Mouse (Mus musculus) brown adipose tissue, adult 24 weeks (tissue): ENCODE data around the gene Arhgef25. TPM values are rescaled to one million over a fixed set of nuclear protein-coding genes. Genes with fewer than 3 reads are reported as not detected.
A peak's percentile ranks its signal among the peaks of the same experiment; 100 is the strongest.
"Not testable (repeated sequence)": the region's sequence is repeated elsewhere in the genome, so short reads cannot be mapped to it uniquely, and the experiment has no call there.

Source experiments
- H3K27ac ChIP-seq: fragments of 200-500 bp; replicated peaks from 2 replicates; pipeline ENCODE4 v1.5.1; 2012; ENCODE audit warnings: low read depth, mild to moderate bottlenecking, low read length
- H3K4me1 ChIP-seq: fragments of 200-500 bp; 2 replicates; pipeline ENCODE4 v1.6.1; 2012; ENCODE audit warnings: low read length, mixed read lengths; ENCODE audit not compliant: control insufficient read depth, insufficient read depth, insufficient read length
- H3K4me3 ChIP-seq: fragments of 200-500 bp; 2 replicates; pipeline ENCODE4 v1.5.1; 2012; ENCODE audit warnings: low read depth, mild to moderate bottlenecking, low read length, moderate library complexity; ENCODE audit not compliant: insufficient read depth
- polyA plus RNA-seq: library from polyadenylated mRNA; stranded (reverse); fragments of >200 nt; gene quantifications from 2 replicates; pipeline ENCODE4 v1.2.4, GENCODE M21; 2012; ENCODE audit not compliant: missing spikeins, insufficient read depth, insufficient read length

Gene Arhgef25
- polyA plus RNA-seq, 1 experiment = 4.0 TPM

- Histone ChIP-seq H3K27ac (peak overlapping the region; percentile 86), H3K4me1 (no peaks in the 10 kb centered on the region), H3K4me3 (peak overlapping the region; percentile 71)
These were observed 6.5 kb upstream of the Arhgef25 start for GRCm38 (mm10) chr10:127196392-127196791.

- Histone ChIP-seq H3K27ac (peak within 1 kb of the TSS; percentile 86), H3K4me1 (no peaks in the 10 kb centered on the region), H3K4me3 (peak within 1 kb of the TSS; percentile 71)
These were observed 5.6 kb upstream of the Arhgef25 start, which contains the start of gene Dtx3 for GRCm38 (mm10) chr10:127195328-127196129. Gene Dtx3, minus strand, starts transcription at chr10:127195728.

- Histone ChIP-seq H3K4me1 (no peaks in the 10 kb centered on the region), H3K27ac (peak overlapping the region; percentile 46), H3K4me3 (peak overlapping the region; percentile 71)
These were observed 4.8 kb upstream of the Arhgef25 start for GRCm38 (mm10) chr10:127194428-127195327.

GRCm38 (mm10) chr10:127193011-127193410, 3.1 kb upstream of the Arhgef25 start:
- H3K27ac ChIP-seq = no peak overlapping the region
- no peaks in the 10 kb centered on the region for H3K4me1 ChIP-seq

GRCm38 (mm10) chr10:127192057-127192328, 2.1 kb upstream of the Arhgef25 start:
- H3K4me3 ChIP-seq, H3K27ac ChIP-seq, H3K4me1 ChIP-seq: not testable (repeated sequence)

More at GRCm38 (mm10) chr10:127193011-127193410, 3.1 kb upstream of the Arhgef25 start:
- 0 out of 2 replicates have a peak overlapping the region, but pooled peaks have one; percentile 5 for H3K4me3 ChIP-seq

GRCm38 (mm10) chr10:127191191-127192056, 1.5 kb upstream of the Arhgef25 start:
- no peak overlapping the region for H3K4me3 ChIP-seq
- H3K27ac ChIP-seq = no peak overlapping the region
- no peaks in the 10 kb centered on the region for H3K4me1 ChIP-seq

GRCm38 (mm10) chr10:127190398-127191190, 711 bp upstream of the Arhgef25 start:
- no peaks in the 10 kb centered on the region for H3K4me1 ChIP-seq
- H3K4me3 ChIP-seq = no peak overlapping the region
- H3K27ac ChIP-seq = no peak overlapping the region

GRCm38 (mm10) chr10:127189116-127189650, 700 bp downstream of the Arhgef25 start:
- Histone ChIP-seq H3K27ac (peak overlapping the region; percentile 53), H3K4me1 (no peaks in the 10 kb centered on the region), H3K4me3 (peak overlapping the region; percentile 56)

- H3K27ac ChIP-seq = no peak overlapping the region
- peak overlapping the region; percentile 74 for H3K4me3 ChIP-seq
- no peaks in the 10 kb centered on the region; the same call in 1 of the 2 replicates for H3K4me1 ChIP-seq
These were observed 1.3 kb downstream of the Arhgef25 start for GRCm38 (mm10) chr10:127188465-127189115.

GRCm38 (mm10) chr10:127188079-127188453, 1.8 kb downstream of the Arhgef25 start:
- no peaks in the 10 kb centered on the region; the same call in 1 of the 2 replicates for H3K4me1 ChIP-seq
- no peak overlapping the region for H3K27ac ChIP-seq
- peak overlapping the region; percentile 74 for H3K4me3 ChIP-seq

- no peaks in the 10 kb centered on the region; the same call in 1 of the 2 replicates for H3K4me1 ChIP-seq
- H3K4me3 ChIP-seq = peak overlapping the region; percentile 30; the same call in 1 of the 2 replicates
- H3K27ac ChIP-seq = no peak overlapping the region
These were observed 2.4 kb downstream of the Arhgef25 start for GRCm38 (mm10) chr10:127187371-127188078.

- no peak overlapping the region for H3K4me3 ChIP-seq
- no peaks in the 10 kb centered on the region; the same call in 1 of the 2 replicates for H3K4me1 ChIP-seq
- H3K27ac ChIP-seq = no peak overlapping the region
These were observed 3.4 kb downstream of the Arhgef25 start for GRCm38 (mm10) chr10:127186451-127186850.

GRCm38 (mm10) chr10:127185506-127185905, 4.4 kb downstream of the Arhgef25 start:
- no peaks in the 10 kb centered on the region; the same call in 1 of the 2 replicates for H3K4me1 ChIP-seq
- no peak overlapping the region for H3K4me3 ChIP-seq
- H3K27ac ChIP-seq = no peak overlapping the region
